Mouse (Mus musculus) testis, adult 10 weeks (tissue): ENCODE results near the gene Gsto2. TPM values are rescaled to one million over a fixed set of nuclear protein-coding genes. Genes with fewer than 3 reads are reported as not detected.

Experiments
- polyA plus RNA-seq: library from polyadenylated mRNA; stranded (reverse); fragments of 350-450 nt; fragmentation: Illumina TruSeq; extraction: RNeasy Lipid Tissue Mini Kit (QIAGEN cat#74804); gene quantifications from one replicate; pipeline ENCODE4 v1.2.3, GENCODE M21; 2014; ENCODE audit warnings: low read depth, low replicate concordance

Gene Gsto2
- polyA plus RNA-seq: 115 TPM

GRCm38 (mm10) chr19:47865353-47865947 lies at the start of gene Gsto2:
Gsto2 (plus strand) TSS chr19:47865534.

GRCm38 (mm10) chr19:47854796-47855783 lies 10.2 kb upstream of the Gsto2 start, which contains the start of gene Gsto1:
Gsto1 (plus strand) TSS chr19:47854970.

GRCm38 (mm10) chr19:47919126-47919965 lies 54.0 kb downstream of the Gsto2 start, which contains the start of the genes Cfap43 and Itprip:
Cfap43 (minus strand) TSS chr19:47919287.
Itprip (minus strand) TSS chr19:47919299.

Other genes starting within 250 kb of the Gsto2 start
- gene Col17a1, start 173.4 kb upstream of the Gsto2 start, polyA plus RNA-seq: 0.14 TPM
- 174 TPM for gene Sfr1, start 133.9 kb upstream of the Gsto2 start, polyA plus RNA-seq
- 5.8 TPM for gene Gsto1, start 10.6 kb upstream of the Gsto2 start, polyA plus RNA-seq
- 357 TPM for gene Cfap43, start 53.8 kb downstream of the Gsto2 start, polyA plus RNA-seq
- gene Itprip, start 53.8 kb downstream of the Gsto2 start, polyA plus RNA-seq: 5.3 TPM
- 66.0 TPM for gene Cfap58, start 72.1 kb downstream of the Gsto2 start, polyA plus RNA-seq